In the genomic region with DNA sequence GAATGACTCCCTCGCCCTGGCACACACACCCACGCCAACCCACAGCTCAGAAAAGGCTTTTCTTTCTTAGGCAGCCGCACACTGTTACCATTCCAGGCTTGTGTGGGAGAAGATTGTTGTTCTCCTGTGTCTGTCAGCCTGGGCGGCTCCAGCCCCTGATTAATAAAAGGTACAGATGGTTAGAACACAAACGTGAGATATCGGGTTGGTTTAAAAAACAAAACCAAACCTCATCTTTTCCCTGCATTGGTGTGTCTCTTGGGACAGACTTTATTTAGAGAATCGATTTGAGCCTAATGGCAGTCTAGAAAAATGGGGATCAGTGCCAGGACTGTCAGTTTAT, we compare ENCODE assay signal across 8 mouse cellular contexts. TPM values are rescaled to one million over a fixed set of nuclear protein-coding genes. Genes with fewer than 3 reads are reported as not detected.
A peak's percentile ranks its signal among the peaks of the same experiment; 100 is the strongest.
DNase-seq lines count a peak whose midpoint lies in the region; ATAC-seq lines count a peak whose summit lies in the region.

No protein-coding gene starts in this region.

- peak; percentile 52 for DNase-seq in embryo, embryonic 10.5 days (ENCODE audit: low spot score)
- peak; percentile 46 to 74 for DNase-seq in layer of hippocampus, postnatal 14 days (ENCODE audit: low spot score in 2 of 2)
- DNase-seq in right cerebral cortex, postnatal 25 days: peak; percentile 62
- DNase-seq in adrenal gland, adult 8-10 months: no peak

- peak overlapping the region; percentile 79 for H3K4me2 ChIP-seq in heart, embryonic 16.5 days (ENCODE audit: low read depth, low read length)
- peak overlapping the region; percentile 74 for H3K4me2 ChIP-seq in lung, embryonic 15.5 days

- peak overlapping the region; percentile 97 for H3K4me3 ChIP-seq in megakaryocyte, embryonic 14.5 days (replicated peaks)
- H3K4me3 ChIP-seq in heart, embryonic 16.5 days (ENCODE audit: low read length): peak overlapping the region; percentile 96
- H3K4me3 ChIP-seq in lung, embryonic 15.5 days: peak overlapping the region; percentile 91

- ATAC-seq in megakaryocyte, adult 5-6 weeks (ENCODE audit: poor library complexity, severe bottlenecking): no peak
- no peak for ATAC-seq in heart, embryonic 16.5 days (replicated peaks; ENCODE audit: extremely low read depth, insufficient read depth, low FRiP score)
- no peak for ATAC-seq in lung, embryonic 15.5 days (ENCODE audit: borderline replicate concordance, extremely low read depth, low FRiP score, low TSS enrichment)

- no peaks in the 10 kb centered on the region for H3K27me3 ChIP-seq in megakaryocyte, embryonic 14.5 days (replicated peaks)
- no peaks in the 10 kb centered on the region for H3K27me3 ChIP-seq in heart, embryonic 16.5 days (ENCODE audit: control insufficient read depth, insufficient read depth, low read length)
- H3K27me3 ChIP-seq in lung, embryonic 15.5 days: no peaks in the 10 kb centered on the region

- peak overlapping the region; percentile 45; the same call in 1 of the 2 replicates for H3K27ac ChIP-seq in heart, embryonic 16.5 days (ENCODE audit: low read length)
- peak overlapping the region; percentile 97 for H3K27ac ChIP-seq in lung, embryonic 15.5 days

- no peaks in the 10 kb centered on the region for H3K36me3 ChIP-seq in megakaryocyte, embryonic 14.5 days (replicated peaks; ENCODE audit: low read length)
- H3K36me3 ChIP-seq in heart, embryonic 16.5 days (ENCODE audit: control insufficient read depth, insufficient read depth): no peaks in the 10 kb centered on the region
- no peaks in the 10 kb centered on the region for H3K36me3 ChIP-seq in lung, embryonic 15.5 days

- H3K9ac ChIP-seq in heart, embryonic 16.5 days (ENCODE audit: low read length): peak overlapping the region; percentile 75
- H3K9ac ChIP-seq in lung, embryonic 15.5 days: peak overlapping the region; percentile 50

- 6% methylated on average over 7 of the region's 7 CpGs for WGBS in heart, embryonic 16.5 days
- WGBS in lung, embryonic 15.5 days: 4% methylated on average over 7 of the region's 7 CpGs

- peaks cover 23% of the 10 kb centered on the region; the same call in 1 of the 2 replicates for H3K4me1 ChIP-seq in megakaryocyte, embryonic 14.5 days
- H3K4me1 ChIP-seq in heart, embryonic 16.5 days (ENCODE audit: control insufficient read depth, insufficient read depth, low read length): peaks cover 3% of the 10 kb centered on the region; the same call in 1 of the 2 replicates
- peaks cover 6% of the 10 kb centered on the region; the same call in 1 of the 2 replicates for H3K4me1 ChIP-seq in lung, embryonic 15.5 days

- peaks cover 2% of the 10 kb centered on the region; the same call in 1 of the 2 replicates for H3K9me3 ChIP-seq in megakaryocyte, embryonic 14.5 days
- peaks cover 2% of the 10 kb centered on the region for H3K9me3 ChIP-seq in heart, embryonic 16.5 days (replicated peaks; ENCODE audit: control insufficient read depth, low read length)
- no peaks in the 10 kb centered on the region for H3K9me3 ChIP-seq in lung, embryonic 15.5 days

RNA-seq across cellular contexts. Expression of gene Ankrd28, which starts 0.9 kb away (rescaled TPM):
- 1.5 and 4.0 TPM in 2 replicates for polyA plus RNA-seq in megakaryocyte, embryonic 14.5 days (2012; ENCODE audit: insufficient read depth, low replicate concordance)
- total RNA-seq in megakaryocyte, adult 5-6 weeks (2015): 19.8 and 24.2 TPM in 2 replicates
- 35.7 and 42.4 TPM in 2 replicates for total RNA-seq in megakaryocyte, adult 5-6 weeks (2017)
- polyA plus RNA-seq in heart, embryonic 16.5 days (2015; fragmentation: Nextera tagmentation; extraction: Ambion mirVana): 5.3 TPM in 2 replicates
- total RNA-seq in layer of hippocampus, postnatal 14 days (2021): 10 to 100 TPM; 49.9 to 53.9 TPM
- polyA plus RNA-seq in lung, embryonic 15.5 days (2015; fragmentation: Nextera tagmentation; extraction: Ambion mirVana): 7.6 and 7.9 TPM in 2 replicates
- 10 to 100 TPM; 18.5 to 30.1 (median 22.4) TPM for total RNA-seq in adrenal gland, adult 8-10 months (2022)
